Mouse (Mus musculus): ENCODE measurements around the gene Arid1b. TPM values are rescaled to one million over a fixed set of nuclear protein-coding genes. Genes with fewer than 3 reads are reported as not detected.

The Arid1b gene
- polyA plus RNA-seq, 1 experiment, result 9.1 TPM

GRCm38 (mm10) chr17:5074752-5075506 is 80.8 kb downstream of the Arid1b start:
- Histone ChIP-seq H3ac (ENCODE audit: control insufficient read depth, insufficient read length, low read depth) (no peak overlapping the region), H3K4me3 (ENCODE audit: insufficient read depth, poor library complexity, severe bottlenecking) (no peak overlapping the region), H3K79me3 (ENCODE audit: low read depth) (peaks cover 14% of the 10 kb centered on the region), H3K36me3 (ENCODE audit: control insufficient read depth, insufficient read depth) (peaks cover 3% of the 10 kb centered on the region), H3K27me3 (ENCODE audit: control insufficient read depth, insufficient read depth, insufficient read length) (no peaks in the 10 kb centered on the region), H3K79me2 (ENCODE audit: control insufficient read depth, insufficient read depth) (peaks cover 72% of the 10 kb centered on the region)
- no peak for TF ChIP-seq MYOD1 (IDR thresholded peaks at IDR 0.05; ENCODE audit: control insufficient read depth, insufficient read length, low read depth)
- TF ChIP-seq CEBPB (IDR thresholded peaks at IDR 0.05; ENCODE audit: low read depth), result no peak
- no peak for TF ChIP-seq CTCF (IDR thresholded peaks at IDR 0.05; ENCODE audit: control insufficient read depth, insufficient read depth, insufficient read length)
- TF ChIP-seq MAX (IDR thresholded peaks at IDR 0.05), result no peak
- TF ChIP-seq MYOG (IDR thresholded peaks at IDR 0.05; ENCODE audit: control insufficient read depth, extremely low read depth, insufficient read length), result no peak
- TF ChIP-seq FOSL1 (IDR thresholded peaks at IDR 0.05; ENCODE audit: insufficient read depth, low read length, poor library complexity, severe bottlenecking), result no peak
- no peak for TF ChIP-seq USF1 (IDR thresholded peaks at IDR 0.05; ENCODE audit: low read depth)

DNA sequence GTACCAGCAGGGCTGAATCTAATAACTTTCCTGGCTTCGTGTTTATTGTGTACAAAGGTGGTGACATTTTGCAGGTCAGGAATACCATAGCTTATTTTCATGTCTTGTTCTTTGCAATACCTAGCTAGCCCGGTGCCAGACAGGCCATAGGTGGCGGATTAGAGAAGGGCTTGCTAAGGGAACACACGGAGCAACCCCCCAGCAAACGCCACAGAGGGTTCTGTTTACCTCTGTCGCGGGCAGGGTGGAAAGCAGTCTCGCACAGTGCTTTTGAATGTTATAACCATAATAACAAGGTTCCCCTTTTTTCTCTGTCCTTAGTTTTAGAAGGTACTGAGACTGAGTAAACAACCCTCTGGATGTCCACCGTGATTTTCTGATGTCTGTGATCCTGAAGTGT is 83.9 kb downstream of the Arid1b start:
- H3K4me3 ChIP-seq (ENCODE audit: insufficient read depth, poor library complexity, severe bottlenecking), result no peak overlapping the region
- H3K79me3 ChIP-seq (ENCODE audit: low read depth), result peaks cover 30% of the 10 kb centered on the region
- TF ChIP-seq USF1 (IDR thresholded peaks at IDR 0.05; ENCODE audit: low read depth) (no peak), MYOG (IDR thresholded peaks at IDR 0.05; ENCODE audit: control insufficient read depth, extremely low read depth, insufficient read length) (no peak), MAX (IDR thresholded peaks at IDR 0.05) (no peak), MYOD1 (IDR thresholded peaks at IDR 0.05; ENCODE audit: control insufficient read depth, insufficient read length, low read depth) (no peak), FOSL1 (IDR thresholded peaks at IDR 0.05; ENCODE audit: insufficient read depth, low read length, poor library complexity, severe bottlenecking) (no peak), CTCF (IDR thresholded peaks at IDR 0.05; ENCODE audit: control insufficient read depth, insufficient read depth, insufficient read length) (no peak), CEBPB (IDR thresholded peaks at IDR 0.05; ENCODE audit: low read depth) (no peak)
- H3K27me3 ChIP-seq (ENCODE audit: control insufficient read depth, insufficient read depth, insufficient read length), result no peaks in the 10 kb centered on the region
- H3K79me2 ChIP-seq (ENCODE audit: control insufficient read depth, insufficient read depth), result peaks cover 90% of the 10 kb centered on the region
- no peak overlapping the region for H3ac ChIP-seq (ENCODE audit: control insufficient read depth, insufficient read length, low read depth)
- no peaks in the 10 kb centered on the region for H3K36me3 ChIP-seq (ENCODE audit: control insufficient read depth, insufficient read depth)

GRCm38 (mm10) chr17:5078576-5078975 is 84.4 kb downstream of the Arid1b start:
- H3K79me3 ChIP-seq (ENCODE audit: low read depth), result peaks cover 32% of the 10 kb centered on the region
- TF ChIP-seq MAX (IDR thresholded peaks at IDR 0.05) (no peak), FOSL1 (IDR thresholded peaks at IDR 0.05; ENCODE audit: insufficient read depth, low read length, poor library complexity, severe bottlenecking) (no peak), MYOG (IDR thresholded peaks at IDR 0.05; ENCODE audit: control insufficient read depth, extremely low read depth, insufficient read length) (no peak), USF1 (IDR thresholded peaks at IDR 0.05; ENCODE audit: low read depth) (no peak), CEBPB (IDR thresholded peaks at IDR 0.05; ENCODE audit: low read depth) (no peak), MYOD1 (IDR thresholded peaks at IDR 0.05; ENCODE audit: control insufficient read depth, insufficient read length, low read depth) (no peak), CTCF (IDR thresholded peaks at IDR 0.05; ENCODE audit: control insufficient read depth, insufficient read depth, insufficient read length) (no peak)

GRCm38 (mm10) chr17:5080884-5081419 is 86.8 kb downstream of the Arid1b start:
- peaks cover 93% of the 10 kb centered on the region for H3K79me2 ChIP-seq (ENCODE audit: control insufficient read depth, insufficient read depth)
- no peaks in the 10 kb centered on the region for H3K27me3 ChIP-seq (ENCODE audit: control insufficient read depth, insufficient read depth, insufficient read length)
- no peak for TF ChIP-seq USF1 (IDR thresholded peaks at IDR 0.05; ENCODE audit: low read depth)
- TF ChIP-seq CTCF (IDR thresholded peaks at IDR 0.05; ENCODE audit: control insufficient read depth, insufficient read depth, insufficient read length), result no peak
- no peak for TF ChIP-seq MAX (IDR thresholded peaks at IDR 0.05)
- TF ChIP-seq FOSL1 (IDR thresholded peaks at IDR 0.05; ENCODE audit: insufficient read depth, low read length, poor library complexity, severe bottlenecking), result no peak
- TF ChIP-seq MYOD1 (IDR thresholded peaks at IDR 0.05; ENCODE audit: control insufficient read depth, insufficient read length, low read depth), result no peak
- no peak for TF ChIP-seq MYOG (IDR thresholded peaks at IDR 0.05; ENCODE audit: control insufficient read depth, extremely low read depth, insufficient read length)
- TF ChIP-seq CEBPB (IDR thresholded peaks at IDR 0.05; ENCODE audit: low read depth), result no peak
- peaks cover 33% of the 10 kb centered on the region for H3K79me3 ChIP-seq (ENCODE audit: low read depth)
- H3ac ChIP-seq (ENCODE audit: control insufficient read depth, insufficient read length, low read depth), result no peak overlapping the region
- H3K4me3 ChIP-seq (ENCODE audit: insufficient read depth, poor library complexity, severe bottlenecking), result no peak overlapping the region
- H3K36me3 ChIP-seq (ENCODE audit: control insufficient read depth, insufficient read depth), result no peaks in the 10 kb centered on the region

More at GRCm38 (mm10) chr17:5078576-5078975, 84.4 kb downstream of the Arid1b start:
- no peaks in the 10 kb centered on the region for H3K36me3 ChIP-seq (ENCODE audit: control insufficient read depth, insufficient read depth)
- no peaks in the 10 kb centered on the region for H3K27me3 ChIP-seq (ENCODE audit: control insufficient read depth, insufficient read depth, insufficient read length)
- H3K79me2 ChIP-seq (ENCODE audit: control insufficient read depth, insufficient read depth), result peaks cover 90% of the 10 kb centered on the region
- no peak overlapping the region for H3K4me3 ChIP-seq (ENCODE audit: insufficient read depth, poor library complexity, severe bottlenecking)
- no peak overlapping the region for H3ac ChIP-seq (ENCODE audit: control insufficient read depth, insufficient read length, low read depth)

- Histone ChIP-seq H3K4me3 (ENCODE audit: insufficient read depth, poor library complexity, severe bottlenecking) (no peak overlapping the region), H3K36me3 (ENCODE audit: control insufficient read depth, insufficient read depth) (no peaks in the 10 kb centered on the region), H3K27me3 (ENCODE audit: control insufficient read depth, insufficient read depth, insufficient read length) (no peaks in the 10 kb centered on the region), H3ac (ENCODE audit: control insufficient read depth, insufficient read length, low read depth) (no peak overlapping the region), H3K79me2 (ENCODE audit: control insufficient read depth, insufficient read depth) (peaks cover 92% of the 10 kb centered on the region), H3K79me3 (ENCODE audit: low read depth) (peaks cover 35% of the 10 kb centered on the region)
- TF ChIP-seq CEBPB (IDR thresholded peaks at IDR 0.05; ENCODE audit: low read depth) (no peak), CTCF (IDR thresholded peaks at IDR 0.05; ENCODE audit: control insufficient read depth, insufficient read depth, insufficient read length) (no peak), MYOG (IDR thresholded peaks at IDR 0.05; ENCODE audit: control insufficient read depth, extremely low read depth, insufficient read length) (no peak)
These were observed 88.1 kb downstream of the Arid1b start for GRCm38 (mm10) chr17:5082274-5082673.
